Mouse (Mus musculus) liver, adult 2 months (tissue): ENCODE data around the gene Slit1.

Source experiments
- CTCF ChIP-seq: fragments of 200-500 bp; IDR thresholded peaks from 2 replicates; pipeline ENCODE4 v1.5.1; 2011; ENCODE audit warnings: low read depth, low read length, control low read depth
- POLR2A ChIP-seq: fragments of 200-500 bp; IDR thresholded peaks from 2 replicates; pipeline ENCODE4 v1.6.1; 2011; ENCODE audit warnings: low read length, control low read depth; ENCODE audit not compliant: insufficient read depth; ENCODE audit errors: extremely low read depth

- TF ChIP-seq POLR2A (no peak), CTCF (no peak)
Observed at GRCm38 (mm10) chr19:41589026-41589425, 154.4 kb downstream of the Slit1 start.
